Mouse (Mus musculus) MEL (cell line): Measurements from ENCODE around the gene Pmpcb. TPM values are rescaled to one million over a fixed set of nuclear protein-coding genes. Genes with fewer than 3 reads are reported as not detected.

Source experiments
- DNase-seq: peaks from one replicate; pipeline ENCODE4 v3.0.0; 2011; ENCODE audit warnings: low read depth, low spot score
- H3K27ac ChIP-seq: 2 replicates; pipeline ENCODE4 v1.5.1; 2012; ENCODE audit warnings: low read depth, mild to moderate bottlenecking, control low read depth, low read length, moderate library complexity; ENCODE audit not compliant: control insufficient read depth
- H3K27me3 ChIP-seq, 2 experiments: fragments of 150-350 bp in 1 of 2; sonication (generic) in 1 of 2; 2 replicates each; pipeline ENCODE4 v1.6.1; 2012; ENCODE audit warnings: low read length in 2 of 2, mild to moderate bottlenecking in 2 of 2, improper control_type of control experiment in 1 of 2, moderate library complexity in 1 of 2; ENCODE audit not compliant: insufficient read depth in 2 of 2, control insufficient read depth in 1 of 2
- H3K36me3 ChIP-seq, 2 experiments: 2 replicates each; pipeline ENCODE4 v1.6.1; 2012 to 2014; ENCODE audit warnings: low read length in 2 of 2, improper control_type of control experiment in 1 of 2, inconsistent platforms in 1 of 2, mild to moderate bottlenecking in 1 of 2; ENCODE audit not compliant: insufficient read depth in 2 of 2, control insufficient read depth in 1 of 2
- H3K4me1 ChIP-seq, 2 experiments: fragments of 150-350 bp in 1 of 2; sonication (generic) in 1 of 2; 2 replicates each; pipeline ENCODE4 v1.6.1; 2012; ENCODE audit warnings: low read length in 2 of 2, improper control_type of control experiment in 1 of 2, mild to moderate bottlenecking in 1 of 2; ENCODE audit not compliant: insufficient read depth in 2 of 2, control insufficient read depth in 1 of 2
- H3K4me3 ChIP-seq, 2 experiments: fragments of 150-350 bp in 1 of 2; sonication (generic) in 1 of 2; 2 replicates each; pipeline ENCODE4 v1.5.1; 2012; ENCODE audit warnings: low read depth in 2 of 2, low read length in 2 of 2, mild to moderate bottlenecking in 2 of 2, moderate library complexity in 2 of 2, control low read depth in 1 of 2, improper control_type of control experiment in 1 of 2; ENCODE audit not compliant: control insufficient read depth in 1 of 2, insufficient read depth in 1 of 2
- H3K79me2 ChIP-seq: 2 replicates; pipeline ENCODE4 v1.6.1; 2012; ENCODE audit warnings: mild to moderate bottlenecking, low read length, moderate library complexity; ENCODE audit not compliant: control insufficient read depth, poor library complexity, insufficient read depth
- H3K9ac ChIP-seq: 2 replicates; pipeline ENCODE4 v1.6.1; 2012; ENCODE audit warnings: low read depth, mild to moderate bottlenecking, control low read depth, low read length, moderate library complexity; ENCODE audit not compliant: control insufficient read depth, poor library complexity, severe bottlenecking
- H3K9me3 ChIP-seq: fragments of 150-350 bp; sonication (generic); replicated peaks from 2 replicates; pipeline ENCODE4 v1.6.1; 2012; ENCODE audit warnings: mild to moderate bottlenecking, low read length, improper control_type of control experiment, moderate library complexity; ENCODE audit not compliant: insufficient read depth
- BHLHE40 ChIP-seq: IDR thresholded peaks from 2 replicates; pipeline ENCODE4 v1.6.1; 2012; ENCODE audit warnings: low read depth, mild to moderate bottlenecking, inconsistent platforms, low read length, improper control_type of control experiment, borderline replicate concordance
- CHD1 ChIP-seq: IDR thresholded peaks from 2 replicates; pipeline ENCODE4 v1.6.1; 2012; ENCODE audit warnings: low read depth, mild to moderate bottlenecking, inconsistent platforms, low read length, improper control_type of control experiment
- ELF1 ChIP-seq: IDR thresholded peaks from 2 replicates; pipeline ENCODE4 v1.6.1; 2014; ENCODE audit warnings: low read depth, mild to moderate bottlenecking, inconsistent platforms, low read length, improper control_type of control experiment, moderate library complexity
- JUND ChIP-seq: IDR thresholded peaks from 2 replicates; pipeline ENCODE4 v1.6.1; 2011; ENCODE audit warnings: low read depth, mild to moderate bottlenecking, improper control_type of control experiment, low read length
- MAX ChIP-seq: IDR thresholded peaks from 2 replicates; pipeline ENCODE4 v1.6.1; 2011; ENCODE audit warnings: low read length, improper control_type of control experiment
- NRF1 ChIP-seq: IDR thresholded peaks from 2 replicates; pipeline ENCODE4 v1.6.1; 2014; ENCODE audit warnings: low read depth, mild to moderate bottlenecking, inconsistent platforms, low read length, improper control_type of control experiment, moderate library complexity; ENCODE audit not compliant: poor library complexity, insufficient read depth, severe bottlenecking
- RCOR1 ChIP-seq: IDR thresholded peaks from 2 replicates; pipeline ENCODE4 v1.6.1; 2012; ENCODE audit warnings: low read depth, mild to moderate bottlenecking, inconsistent platforms, low read length, improper control_type of control experiment
- USF2 ChIP-seq, 2 experiments: IDR thresholded peaks; 2 replicates each; pipeline ENCODE4 v1.6.1; 2011 to 2012; ENCODE audit warnings: improper control_type of control experiment in 2 of 2, low read length in 2 of 2, borderline replicate concordance in 1 of 2, inconsistent platforms in 1 of 2, low read depth in 1 of 2, mild to moderate bottlenecking in 1 of 2; ENCODE audit not compliant: insufficient read depth in 1 of 2
- ZNF384 ChIP-seq: IDR thresholded peaks from 2 replicates; pipeline ENCODE4 v1.6.1; 2012; ENCODE audit warnings: low read depth, mild to moderate bottlenecking, inconsistent platforms, low read length, improper control_type of control experiment
- polyA plus RNA-seq, 2 experiments: library from polyadenylated mRNA; stranded (reverse) in 1 of 2; unstranded in 1 of 2; fragments of >175 nt in 1 of 2; fragments of >200 nt in 1 of 2; gene quantifications; 2 replicates each; pipeline versions ENCODE4 v1.2.1 to v1.2.4; 2012; ENCODE audit warnings: low replicate concordance in 2 of 2, low read depth in 1 of 2; ENCODE audit not compliant: insufficient read length in 2 of 2, insufficient read depth in 1 of 2, missing spikeins in 1 of 2
- total RNA-seq: library from RNA; depleted of rRNA; stranded (reverse); fragments of 300-350 nt; gene quantifications from 2 replicates; pipeline ENCODE4 v1.2.3, GENCODE M21; 2012

Pmpcb gene
- total and polyA plus RNA-seq, 3 experiments: 162 to 265 (median 172) TPM

- Histone ChIP-seq H3K4me3 (no peak overlapping the region), H3K36me3 (peaks cover 0 to 5% of the 10 kb centered on the region in 2 experiments; a peak in 2 of 4 replicates), H3K79me2 (peaks cover 4% of the 10 kb centered on the region), H3K9me3 (no peaks in the 10 kb centered on the region), H3K9ac (no peak overlapping the region), H3K27ac (no peak overlapping the region), H3K4me1 (peaks cover 0 to 4% of the 10 kb centered on the region in 2 experiments; a peak in 1 of 4 replicates), H3K27me3 (no peaks in the 10 kb centered on the region)
- no peak for DNase-seq
- TF ChIP-seq MAX (no peak), JUND (no peak), BHLHE40 (no peak), USF2 (IDR thresholded peaks at IDR 0.05; ENCODE audit: borderline replicate concordance in 1 of 2, insufficient read depth in 1 of 2, low read depth in 1 of 2, low read length in 2 of 2) (no peak)
These were observed 4.6 kb upstream of the Pmpcb start for GRCm38 (mm10) chr5:21732177-21732911.

GRCm38 (mm10) chr5:21732930-21733329 is 4.0 kb upstream of the Pmpcb start:
- Histone ChIP-seq H3K79me2 (peaks cover 8% of the 10 kb centered on the region), H3K4me3 (no peak overlapping the region), H3K9ac (no peak overlapping the region), H3K27me3 (no peaks in the 10 kb centered on the region), H3K36me3 (peaks cover 0 to 7% of the 10 kb centered on the region in 2 experiments; a peak in 2 of 4 replicates), H3K4me1 (peaks cover 0 to 9% of the 10 kb centered on the region in 2 experiments; a peak in 3 of 4 replicates), H3K27ac (no peak overlapping the region), H3K9me3 (no peaks in the 10 kb centered on the region)
- DNase-seq: no peak
- no peak for TF ChIP-seq ELF1
- no peak for TF ChIP-seq ZNF384
- no peak for TF ChIP-seq RCOR1

GRCm38 (mm10) chr5:21735100-21735499 is 1.8 kb upstream of the Pmpcb start:
- Histone ChIP-seq H3K4me3 (peak overlapping the region; percentile 79 to 95), H3K36me3 (peaks cover 0 to 9% of the 10 kb centered on the region in 2 experiments; a peak in 2 of 4 replicates), H3K9me3 (no peaks in the 10 kb centered on the region), H3K27me3 (no peaks in the 10 kb centered on the region), H3K27ac (no peak overlapping the region), H3K4me1 (peaks cover 0 to 14% of the 10 kb centered on the region in 2 experiments; a peak in 3 of 4 replicates), H3K9ac (peak overlapping the region; percentile 76), H3K79me2 (peaks cover 16% of the 10 kb centered on the region)
- TF ChIP-seq NRF1 (peak; percentile 32; the same call in 1 of the 2 replicates), CHD1 (no peak)
- peak; percentile 56 for DNase-seq
